Mouse (Mus musculus) cerebellum, adult 2 months (tissue): ENCODE data around the gene Spen. TPM values are rescaled to one million over a fixed set of nuclear protein-coding genes. Genes with fewer than 3 reads are reported as not detected.

Experiments used
- DNase-seq, 2 experiments: peaks; one replicate each; pipeline ENCODE4 v3.0.0; 2021
- H3K27ac ChIP-seq: fragments of 200-500 bp; 2 replicates; pipeline ENCODE4 v1.5.1; 2012; ENCODE audit warnings: low read length, control low read depth, inconsistent platforms; ENCODE audit not compliant: insufficient read depth
- H3K27me3 ChIP-seq: fragments of 200-500 bp; 2 replicates; pipeline ENCODE4 v1.6.1; 2012; ENCODE audit warnings: inconsistent platforms, mild to moderate bottlenecking, low read length, moderate library complexity; ENCODE audit not compliant: control insufficient read depth, insufficient read depth
- H3K4me1 ChIP-seq: fragments of 200-500 bp; 2 replicates; pipeline ENCODE4 v1.6.1; 2011; ENCODE audit warnings: low read length; ENCODE audit not compliant: control insufficient read depth, insufficient read depth
- H3K4me3 ChIP-seq: fragments of 200-500 bp; replicated peaks from 2 replicates; pipeline ENCODE3; 2011; ENCODE audit warnings: mild to moderate bottlenecking, low read depth, low read length, control low read depth; ENCODE audit not compliant: insufficient read depth
- CTCF ChIP-seq: fragments of 200-500 bp; IDR thresholded peaks from 2 replicates; pipeline ENCODE4 v1.5.1; 2011; ENCODE audit warnings: low read depth, mild to moderate bottlenecking, control low read depth, low read length, moderate library complexity, borderline replicate concordance; ENCODE audit not compliant: insufficient read depth
- POLR2A ChIP-seq: fragments of 200-500 bp; IDR thresholded peaks from 2 replicates; pipeline ENCODE4 v1.6.1; 2011; ENCODE audit warnings: low read length, control low read depth, borderline replicate concordance; ENCODE audit not compliant: insufficient read depth
- WGBS: fragments of 180-500 bp; shearing (Covaris S2); methylation state at CpG from one replicate; pipeline ENCODE4 v1.1.7; 2018; 5-methylcytosine and 5-hydroxymethylcytosine counted together
- polyA plus RNA-seq: library from polyadenylated mRNA; depleted of rRNA; stranded (reverse); fragments of >200 nt; gene quantifications from 2 replicates; pipeline ENCODE4 v1.2.3, GENCODE M21; 2012; rRNA removed

Gene Spen
- polyA plus RNA-seq, 1 experiment = 16.6 TPM

DNA sequence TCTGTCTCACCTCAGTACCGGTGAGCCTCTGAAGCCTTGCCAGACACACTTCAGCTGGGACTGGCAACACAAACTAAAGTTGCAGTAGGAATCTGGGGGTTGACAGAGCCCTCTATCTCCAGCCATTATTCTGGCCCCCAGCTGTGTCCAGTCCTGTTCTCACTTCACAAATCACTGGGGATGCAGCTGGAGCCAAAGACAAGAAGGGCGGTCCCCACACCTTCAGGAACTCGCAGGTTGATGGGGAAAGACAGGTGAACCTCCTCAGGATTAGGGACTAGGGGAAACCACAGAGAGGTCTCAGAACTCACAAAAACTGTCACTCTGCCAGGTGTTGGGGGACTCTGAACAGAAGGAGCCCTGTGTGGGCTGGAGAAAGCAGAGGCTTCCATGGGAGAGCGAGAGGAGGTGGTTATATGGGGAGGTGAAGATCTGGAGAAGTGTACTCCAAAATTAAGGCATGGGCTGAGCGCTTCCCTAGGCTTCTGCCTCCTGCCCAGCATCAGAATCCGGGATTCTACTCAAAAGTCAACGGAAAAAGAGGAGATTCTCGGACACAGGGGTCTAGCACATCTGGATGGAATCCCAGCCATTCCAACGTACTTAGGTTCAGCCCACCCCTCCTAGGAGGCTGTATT, 118.1 kb downstream of the Spen start, which contains the start of gene Hspb7:
TSS of gene Hspb7 (plus strand) at position 588 of the 638 bp plus-strand sequence.
- DNase-seq = no peak
- Histone ChIP-seq H3K27ac (no peak within 1 kb of the TSS), H3K4me3 (no peak within 1 kb of the TSS), H3K4me1 (peaks cover 9% of the 10 kb centered on the region), H3K27me3 (no peaks in the 10 kb centered on the region)
- WGBS = 80% methylated on average over 9 of the region's 9 CpGs
- TF ChIP-seq CTCF (no peak), POLR2A (no peak)

DNA sequence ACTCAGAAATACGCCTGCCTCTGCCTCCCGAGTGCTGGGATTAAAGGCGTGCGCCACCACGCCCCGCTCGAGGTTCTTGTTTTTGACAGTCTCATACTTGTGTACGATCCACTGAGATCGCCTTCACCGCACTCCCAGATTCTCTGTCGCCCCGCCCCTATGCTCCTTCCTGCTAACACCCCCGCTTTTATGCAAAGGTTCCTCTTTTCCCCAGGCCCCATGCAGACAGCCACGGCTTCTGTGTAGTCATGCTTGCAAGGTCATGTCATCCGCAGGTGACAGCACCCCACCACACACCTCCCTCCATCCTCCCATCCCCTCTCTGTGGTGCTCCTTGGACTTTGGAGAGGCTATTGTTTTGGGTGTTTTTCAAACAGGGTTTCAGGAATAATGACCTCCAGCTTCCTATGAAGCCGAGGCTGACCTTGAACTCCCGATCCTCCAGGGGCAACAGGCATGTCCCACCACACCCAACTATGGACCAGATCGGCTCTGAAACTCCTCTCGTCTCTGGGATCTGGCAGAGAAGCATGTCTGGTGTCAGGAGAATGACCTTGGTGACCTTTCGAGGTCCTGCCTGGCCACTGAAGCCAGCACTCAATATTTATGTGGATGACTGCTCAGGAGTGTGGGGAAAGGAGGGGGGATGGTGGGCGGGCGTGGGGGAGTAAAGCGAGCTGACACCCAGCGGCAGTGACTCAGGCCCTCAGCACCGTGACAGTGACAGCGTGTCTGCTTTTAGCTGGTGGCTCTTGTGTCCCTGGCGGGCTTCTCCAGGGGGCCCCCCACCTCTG, 118.8 kb downstream of the Spen start:
- H3K27ac ChIP-seq = no peak overlapping the region
- no peak for TF ChIP-seq CTCF
- no peak for TF ChIP-seq POLR2A

More for the DNA sequence above, 118.8 kb downstream of the Spen start:
- H3K4me3 ChIP-seq = no peak overlapping the region
- H3K4me1 ChIP-seq = peaks cover 9% of the 10 kb centered on the region
- 81% methylated on average over 27 of the region's 27 CpGs for WGBS
- no peak for DNase-seq
- no peaks in the 10 kb centered on the region for H3K27me3 ChIP-seq

Other genes with a start within 250 kb of the Spen start
- gene Epha2, start 237.4 kb downstream of the Spen start, polyA plus RNA-seq = 1.9 and 2.0 TPM in 2 replicates
- 17.9 and 18.2 TPM in 2 replicates for gene Fam131c, start 170.4 kb downstream of the Spen start, polyA plus RNA-seq
- gene Clcnka, start 139.9 kb downstream of the Spen start, polyA plus RNA-seq = 0.03 TPM in 1 of 2 replicates, not detected in the other
- not detected in 2 replicates for gene Clcnkb, start 122.6 kb downstream of the Spen start, polyA plus RNA-seq
- 0.10 and 0.16 TPM in 2 replicates for gene Hspb7, start 117.8 kb downstream of the Spen start, polyA plus RNA-seq
- 8.7 and 12.9 TPM in 2 replicates for gene Srarp, start 102.5 kb downstream of the Spen start, polyA plus RNA-seq
- gene Zbtb17, start 93.9 kb downstream of the Spen start, polyA plus RNA-seq = 34.7 TPM in 2 replicates
- 2.3 and 2.6 TPM in 2 replicates for gene Fblim1, start 67.5 kb upstream of the Spen start, polyA plus RNA-seq
- gene Tmem82, start 80.0 kb upstream of the Spen start, polyA plus RNA-seq = 0.57 and 0.73 TPM in 2 replicates
- 7.7 and 9.5 TPM in 2 replicates for gene Slc25a34, start 85.2 kb upstream of the Spen start, polyA plus RNA-seq
- gene Plekhm2, start 126.3 kb upstream of the Spen start, polyA plus RNA-seq = 124 and 130 TPM in 2 replicates
- gene Rsc1a1, start 147.0 kb upstream of the Spen start, polyA plus RNA-seq = 7.4 and 8.1 TPM in 2 replicates
- 20.4 and 21.1 TPM in 2 replicates for gene Ddi2, start 184.8 kb upstream of the Spen start, polyA plus RNA-seq
- gene Agmat, start 208.1 kb upstream of the Spen start, polyA plus RNA-seq = 1.5 and 2.7 TPM in 2 replicates